Mouse (Mus musculus) gastrocnemius, adult 2 months (tissue): Measurements from ENCODE around the gene Upp1. TPM values are rescaled to one million over a fixed set of nuclear protein-coding genes. Genes with fewer than 3 reads are reported as not detected.
"Not testable (repeated sequence)": the region's sequence is repeated elsewhere in the genome, so short reads cannot be mapped to it uniquely, and the experiment has no call there.

Experiments used
- DNase-seq: peaks from one replicate; pipeline ENCODE4 v3.0.0; 2022
- H3K27ac ChIP-seq: fragments of 200-600 bp; 2 replicates; pipeline ENCODE4 v1.8.1; 2022; ENCODE audit warnings: mild to moderate bottlenecking
- H3K4me3 ChIP-seq: fragments of 200-600 bp; 2 replicates; pipeline ENCODE4 v1.8.1; 2022; ENCODE audit warnings: mild to moderate bottlenecking, moderate library complexity
- CTCF ChIP-seq: fragments of 200-600 bp; IDR thresholded peaks from 2 replicates; pipeline ENCODE4 v1.8.1; 2022; ENCODE audit warnings: antibody characterized with exemption, mild to moderate bottlenecking, moderate library complexity
- intact Hi-C: fragments of 180-260 bp; cut with DNase I; formaldehyde crosslinking; loops from one replicate; pipeline ENCODE4 v1.15.1; 2025
- total RNA-seq, 2 experiments: library from RNA; stranded (reverse); gene quantifications; 2 replicates each; pipeline ENCODE4 v1.2.3; 2021

Upp1 gene
- total RNA-seq, 2 experiments from 2014 or later, result 0.59 TPM; not detected in 1

- intact Hi-C loops, result no loop called here
- no peak for DNase-seq
- H3K27ac ChIP-seq, result no peak overlapping the region
- no peak overlapping the region for H3K4me3 ChIP-seq
- TF ChIP-seq CTCF, result no peak
Observed at GRCm38 (mm10) chr11:9128110-9128509, 10.2 kb downstream of the Upp1 start.

- Histone ChIP-seq H3K4me3 (no peak overlapping the region), H3K27ac (no peak overlapping the region)
- no peak for DNase-seq
- TF ChIP-seq CTCF, result no peak
- intact Hi-C loops, result no loop called here
Observed at GRCm38 (mm10) chr11:9129528-9129927, 11.6 kb downstream of the Upp1 start.

GRCm38 (mm10) chr11:9131688-9132087, 13.8 kb downstream of the Upp1 start:
- DNase-seq, result no peak
- intact Hi-C loops, result no loop called here
- no peak overlapping the region for H3K4me3 ChIP-seq
- TF ChIP-seq CTCF, result no peak
- no peak overlapping the region for H3K27ac ChIP-seq

- peak; percentile 30; the same call in 1 of the 2 replicates for TF ChIP-seq CTCF
- H3K27ac ChIP-seq, result no peak overlapping the region
- DNase-seq, result no peak
- intact Hi-C loops, result loop anchor here (1.0 kb wide), 1 partner anchor 152 kb away; no protein-coding TSS in a partner anchor
- H3K4me3 ChIP-seq, result no peak overlapping the region
Observed at GRCm38 (mm10) chr11:9135589-9136246, 17.8 kb downstream of the Upp1 start.

GRCm38 (mm10) chr11:9136471-9136870, 18.6 kb downstream of the Upp1 start:
- H3K27ac ChIP-seq, result no peak overlapping the region
- no peak; the same call in 1 of the 2 replicates for TF ChIP-seq CTCF
- intact Hi-C loops, result loop anchor here (1.0 kb wide), 1 partner anchor 153 kb away; no protein-coding TSS in a partner anchor
- DNase-seq, result peak; percentile 70
- no peak overlapping the region for H3K4me3 ChIP-seq

GRCm38 (mm10) chr11:9145113-9145512, 27.2 kb downstream of the Upp1 start:
- Histone ChIP-seq H3K4me3 (no peak overlapping the region), H3K27ac (no peak overlapping the region)
- no peak for DNase-seq
- intact Hi-C loops, result no loop called here
- TF ChIP-seq CTCF, result no peak

GRCm38 (mm10) chr11:9146115-9146514, 28.2 kb downstream of the Upp1 start:
- no peak overlapping the region for H3K27ac ChIP-seq
- DNase-seq, result no peak
- no peak overlapping the region for H3K4me3 ChIP-seq
- intact Hi-C loops, result no loop called here
- no peak for TF ChIP-seq CTCF

GRCm38 (mm10) chr11:9146683-9147082, 28.8 kb downstream of the Upp1 start:
- TF ChIP-seq CTCF, result no peak
- Histone ChIP-seq H3K27ac (no peak overlapping the region), H3K4me3 (no peak overlapping the region)
- DNase-seq, result no peak
- intact Hi-C loops, result no loop called here

- TF ChIP-seq CTCF, result no peak
Observed at GRCm38 (mm10) chr11:9148206-9148605, 30.3 kb downstream of the Upp1 start.

GRCm38 (mm10) chr11:9150403-9150802, 32.5 kb downstream of the Upp1 start:
- H3K27ac ChIP-seq, DNase-seq, H3K4me3 ChIP-seq, intact Hi-C loops: not testable (repeated sequence)

More at GRCm38 (mm10) chr11:9148206-9148605, 30.3 kb downstream of the Upp1 start:
- no peak for DNase-seq
- Histone ChIP-seq H3K27ac (no peak overlapping the region), H3K4me3 (no peak overlapping the region)
- intact Hi-C loops, result no loop called here

- intact Hi-C loops, result no loop called here
- Histone ChIP-seq H3K27ac (no peak overlapping the region), H3K4me3 (no peak overlapping the region)
- no peak for DNase-seq
- TF ChIP-seq CTCF, result no peak
Observed at GRCm38 (mm10) chr11:9159953-9160352, 42.0 kb downstream of the Upp1 start.

GRCm38 (mm10) chr11:9167331-9167730, 49.4 kb downstream of the Upp1 start:
- intact Hi-C loops, result no loop called here
- no peak overlapping the region for H3K4me3 ChIP-seq
- TF ChIP-seq CTCF, result no peak
- no peak overlapping the region for H3K27ac ChIP-seq
- no peak for DNase-seq

- DNase-seq, result no peak
- Histone ChIP-seq H3K4me3 (no peak overlapping the region), H3K27ac (no peak overlapping the region)
- intact Hi-C loops, result no loop called here
- TF ChIP-seq CTCF, result no peak
Observed at GRCm38 (mm10) chr11:9181477-9181876, 63.6 kb downstream of the Upp1 start.

Other genes with a start within 250 kb of the Upp1 start
- under 1 TPM in 1 of 2 experiments, not detected in 1; 0.03 TPM for gene Pkd1l1, start 144.8 kb upstream of the Upp1 start, total RNA-seq
- gene Hus1, start 106.9 kb upstream of the Upp1 start, total RNA-seq, result 1 to 10 TPM; 7.7 to 9.2 TPM
- gene Gm11992, start 69.5 kb upstream of the Upp1 start, total RNA-seq, result not detected
- not detected for gene Sun3, start 69.1 kb upstream of the Upp1 start, total RNA-seq
- gene Abca13, start 73.8 kb downstream of the Upp1 start, total RNA-seq, result not detected